ENCODE assay signal across 8 mouse cellular contexts in the genomic region with DNA sequence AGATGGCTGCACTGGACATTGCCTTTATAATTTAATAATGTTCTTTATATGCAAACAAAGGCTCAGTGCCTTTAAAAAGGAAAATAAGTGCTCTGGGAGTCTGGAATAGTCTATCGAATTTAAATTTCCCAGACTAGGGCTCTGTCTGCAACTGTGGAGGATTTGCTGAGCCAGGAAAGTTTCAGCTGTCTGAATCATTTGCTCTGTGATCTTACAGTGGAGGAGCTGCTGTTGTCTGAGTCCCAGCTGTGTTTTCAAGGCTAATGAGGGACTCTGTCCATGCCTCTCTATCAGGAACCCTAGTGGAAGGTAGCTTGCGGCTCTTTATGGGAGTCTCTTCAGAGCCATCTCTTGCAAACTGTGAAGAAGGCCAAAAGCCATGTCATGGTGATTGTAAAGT. TPM values are rescaled to one million over a fixed set of nuclear protein-coding genes. Genes with fewer than 3 reads are reported as not detected.
DNase-seq lines count a peak whose midpoint lies in the region; ATAC-seq and TF ChIP-seq lines count a peak whose summit lies in the region.
"Not testable (repeated sequence)": the region's sequence is repeated elsewhere in the genome, so short reads cannot be mapped to it uniquely, and the experiment has no call there.

No protein-coding gene starts in this region.

- peak overlapping the region; percentile 57 for H3K4me3 ChIP-seq in embryonic facial prominence, embryonic 15.5 days (replicated peaks)
- H3K4me3 ChIP-seq in heart, embryonic 11.5 days (ENCODE audit: low read depth, low read length): peak overlapping the region; percentile 65
- peak overlapping the region; percentile 50 for H3K4me3 ChIP-seq in hindbrain, postnatal 0 days (ENCODE audit: low read length)
- H3K4me3 ChIP-seq in limb, embryonic 11.5 days (ENCODE audit: low read depth, low read length): peak overlapping the region; percentile 53
- peak overlapping the region; percentile 63 for H3K4me3 ChIP-seq in lung, embryonic 16.5 days (ENCODE audit: low read length)
- H3K4me3 ChIP-seq in myocyte: peak overlapping the region; percentile 48
- peak overlapping the region; percentile 78 for H3K4me3 ChIP-seq in thymus, adult 2 months (ENCODE audit: control insufficient read depth, insufficient read depth, low read length)

- H3K9ac ChIP-seq in embryonic facial prominence, embryonic 15.5 days; hindbrain, postnatal 0 days (replicated peaks; ENCODE audit: low read length): not testable (repeated sequence)
- H3K9ac ChIP-seq in heart, embryonic 11.5 days (ENCODE audit: low read depth, low read length): peak overlapping the region; percentile 72; the same call in 1 of the 2 replicates
- 0 out of 2 replicates have a peak overlapping the region, but pooled peaks have one; percentile 57 for H3K9ac ChIP-seq in limb, embryonic 11.5 days (ENCODE audit: low read length)
- peak overlapping the region; percentile 68 for H3K9ac ChIP-seq in lung, embryonic 16.5 days (ENCODE audit: low read length)

- peak overlapping the region; percentile 51 for H3K4me2 ChIP-seq in embryonic facial prominence, embryonic 15.5 days (replicated peaks)
- peak overlapping the region; percentile 62 for H3K4me2 ChIP-seq in heart, embryonic 11.5 days
- peak overlapping the region; percentile 53 for H3K4me2 ChIP-seq in hindbrain, postnatal 0 days (ENCODE audit: low read depth, low read length)
- peak overlapping the region; percentile 42 for H3K4me2 ChIP-seq in limb, embryonic 11.5 days (ENCODE audit: low read depth, severe bottlenecking)
- H3K4me2 ChIP-seq in lung, embryonic 16.5 days (ENCODE audit: low read depth, low read length): peak overlapping the region; percentile 45
- H3K4me2 ChIP-seq in myocyte (ENCODE audit: low read depth): peak overlapping the region; percentile 63

- H3K4me1 ChIP-seq in embryonic facial prominence, embryonic 15.5 days; heart, embryonic 11.5 days (ENCODE audit: control insufficient read depth, insufficient read depth, low read length); hindbrain, postnatal 0 days (ENCODE audit: insufficient read depth, low read length); limb, embryonic 11.5 days (ENCODE audit: control insufficient read depth, insufficient read depth, low read length); lung, embryonic 16.5 days (replicated peaks; ENCODE audit: control insufficient read depth, insufficient read depth, low read length); thymus, adult 2 months (replicated peaks; ENCODE audit: control insufficient read depth, insufficient read depth, low read length): not testable (repeated sequence)

- not testable (repeated sequence) for TF ChIP-seq CTCF in hindbrain, postnatal 0 days (IDR thresholded peaks at IDR 0.05; ENCODE audit: low read depth); thymus, adult 2 months (IDR thresholded peaks at IDR 0.05; ENCODE audit: borderline replicate concordance, control insufficient read depth, extremely low read depth, insufficient read depth, low read length, poor library complexity)

- H3K9me3 ChIP-seq in embryonic facial prominence, embryonic 15.5 days (replicated peaks); heart, embryonic 11.5 days (replicated peaks; ENCODE audit: control insufficient read depth, low read length); hindbrain, postnatal 0 days (ENCODE audit: low read length); limb, embryonic 11.5 days (ENCODE audit: control insufficient read depth, low read length); lung, embryonic 16.5 days (ENCODE audit: control insufficient read depth, low read length): not testable (repeated sequence)

- H3K36me3 ChIP-seq in embryonic facial prominence, embryonic 15.5 days; heart, embryonic 11.5 days (ENCODE audit: control insufficient read depth, insufficient read depth, low read length); hindbrain, postnatal 0 days (ENCODE audit: insufficient read depth, low read length); limb, embryonic 11.5 days (ENCODE audit: control insufficient read depth, insufficient read depth, low read length); lung, embryonic 16.5 days (ENCODE audit: control insufficient read depth, insufficient read depth, low read length); myocyte (ENCODE audit: control insufficient read depth, insufficient read depth); thymus, adult 2 months (ENCODE audit: control insufficient read depth, insufficient read depth, low read length): not testable (repeated sequence)

- not testable (repeated sequence) for H3K27me3 ChIP-seq in embryonic facial prominence, embryonic 15.5 days; heart, embryonic 11.5 days (ENCODE audit: control insufficient read depth, insufficient read depth, low read length); hindbrain, postnatal 0 days (ENCODE audit: insufficient read depth, low read length); limb, embryonic 11.5 days (ENCODE audit: control insufficient read depth, insufficient read depth, low read length); lung, embryonic 16.5 days (ENCODE audit: control insufficient read depth, insufficient read depth, low read depth, low read length); myocyte (ENCODE audit: control insufficient read depth, insufficient read depth, insufficient read length); thymus, adult 2 months (ENCODE audit: control insufficient read depth, insufficient read depth, low read length)

- 12% methylated on average over 2 of the region's 2 CpGs for WGBS in embryonic facial prominence, embryonic 15.5 days
- 14% methylated on average over 2 of the region's 2 CpGs for WGBS in heart, embryonic 11.5 days (ENCODE audit: insufficient replicate concordance)
- 16% methylated on average over 2 of the region's 2 CpGs for WGBS in hindbrain, postnatal 0 days
- WGBS in limb, embryonic 11.5 days: 15% methylated on average over 2 of the region's 2 CpGs
- WGBS in lung, embryonic 16.5 days: 6% methylated on average over 2 of the region's 2 CpGs
- WGBS in thymus, adult 2 months: 48% methylated on average over 2 of the region's 2 CpGs

- not testable (repeated sequence) for H3K27ac ChIP-seq in embryonic facial prominence, embryonic 15.5 days (replicated peaks); heart, embryonic 11.5 days (ENCODE audit: low read depth, low read length); hindbrain, postnatal 0 days; limb, embryonic 11.5 days (replicated peaks; ENCODE audit: low read depth, low read length); lung, embryonic 16.5 days (ENCODE audit: low read length); thymus, adult 2 months (ENCODE audit: control insufficient read depth, insufficient read depth, low read length)

- TF ChIP-seq POLR2A in myocyte (IDR thresholded peaks at IDR 0.05; ENCODE audit: insufficient read length, low read depth); thymus, adult 2 months (IDR thresholded peaks at IDR 0.05; ENCODE audit: control insufficient read depth, extremely low read depth, insufficient read depth, low read length, poor library complexity): not testable (repeated sequence)

- not testable (repeated sequence) for H3K79me2 ChIP-seq in myocyte (ENCODE audit: control insufficient read depth, insufficient read depth)

- DNase-seq in adrenal gland, postnatal 14 days: peak; percentile 9
- DNase-seq in hindbrain, postnatal 0 days (ENCODE audit: low spot score): peak; percentile 1
- not testable (repeated sequence) for DNase-seq in limb, embryonic 11.5 days (ENCODE audit: low spot score); thymus, adult 2 months

- H3ac ChIP-seq in myocyte (ENCODE audit: control insufficient read depth, insufficient read length): not testable (repeated sequence)

- ATAC-seq in embryonic facial prominence, embryonic 15.5 days (ENCODE audit: insufficient number of reproducible peaks, low FRiP score, low TSS enrichment, low read depth); heart, embryonic 11.5 days (replicated peaks; ENCODE audit: insufficient number of reproducible peaks, low FRiP score, low TSS enrichment); hindbrain, postnatal 0 days; limb, embryonic 11.5 days (ENCODE audit: insufficient number of reproducible peaks, low FRiP score, low TSS enrichment, low read depth); lung, embryonic 16.5 days (ENCODE audit: low read depth): not testable (repeated sequence)

RNA-seq across cellular contexts. Expression of gene Zfp971, which starts 0.8 kb away (rescaled TPM):
- 29.5 and 33.3 TPM in 2 replicates for total RNA-seq in adrenal gland, postnatal 14 days (2021)
- polyA plus RNA-seq in embryonic facial prominence, embryonic 15.5 days (2015; fragmentation: Nextera tagmentation; extraction: Ambion mirVana): 9.2 and 10.0 TPM in 2 replicates
- polyA plus RNA-seq in heart, embryonic 11.5 days (2014; fragmentation: Nextera tagmentation; extraction: Ambion mirVana): 17.3 and 18.1 TPM in 2 replicates
- total RNA-seq in hindbrain, postnatal 0 days (2014; rRNA removed): 5.5 and 7.1 TPM in 2 replicates
- polyA plus RNA-seq in hindbrain, postnatal 0 days (2015; fragmentation: Nextera tagmentation; extraction: Ambion mirVana): 15.0 and 15.8 TPM in 2 replicates
- polyA plus RNA-seq in limb, embryonic 11.5 days (2014; fragmentation: Nextera tagmentation; extraction: Ambion mirVana): 12.7 and 13.0 TPM in 2 replicates
- 12.8 and 13.9 TPM in 2 replicates for polyA plus RNA-seq in lung, embryonic 16.5 days (2015; fragmentation: Nextera tagmentation; extraction: Ambion mirVana)
- polyA plus RNA-seq in myocyte (2012; fragmentation: generic; extraction: Trizol): 3.4 TPM
- 0.82 and 1.7 TPM in 2 replicates for polyA plus RNA-seq in thymus, adult 2 months (2012; rRNA removed)

RNA-seq across cellular contexts. Expression of gene Zfp931, which starts 54.4 kb away (rescaled TPM):
- 20.8 and 23.9 TPM in 2 replicates for total RNA-seq in adrenal gland, postnatal 14 days (2021)
- 15.8 and 16.6 TPM in 2 replicates for polyA plus RNA-seq in embryonic facial prominence, embryonic 15.5 days (2015; fragmentation: Nextera tagmentation; extraction: Ambion mirVana)
- polyA plus RNA-seq in heart, embryonic 11.5 days (2014; fragmentation: Nextera tagmentation; extraction: Ambion mirVana): 14.9 and 15.6 TPM in 2 replicates
- total RNA-seq in hindbrain, postnatal 0 days (2014; rRNA removed): 12.4 and 13.6 TPM in 2 replicates
- polyA plus RNA-seq in hindbrain, postnatal 0 days (2015; fragmentation: Nextera tagmentation; extraction: Ambion mirVana): 15.9 and 16.0 TPM in 2 replicates
- 12.9 and 15.7 TPM in 2 replicates for polyA plus RNA-seq in limb, embryonic 11.5 days (2014; fragmentation: Nextera tagmentation; extraction: Ambion mirVana)
- polyA plus RNA-seq in lung, embryonic 16.5 days (2015; fragmentation: Nextera tagmentation; extraction: Ambion mirVana): 20.5 and 20.6 TPM in 2 replicates
- 2.1 TPM for polyA plus RNA-seq in myocyte (2012; fragmentation: generic; extraction: Trizol)
- polyA plus RNA-seq in thymus, adult 2 months (2012; rRNA removed): 1.5 and 1.9 TPM in 2 replicates
